Mouse (Mus musculus): ENCODE data around the gene Rora.

GRCm38 (mm10) chr9:68773770-68774169 lies 120.2 kb downstream of the Rora start:
- no peak for TF ChIP-seq CTCF (IDR thresholded peaks at IDR 0.05; ENCODE audit: control insufficient read depth, insufficient read depth, insufficient replicate concordance, low read depth, low read length)
- TF ChIP-seq POLR2A (IDR thresholded peaks at IDR 0.05; ENCODE audit: control insufficient read depth, low read depth, low read length), result no peak
